In the genomic region with DNA sequence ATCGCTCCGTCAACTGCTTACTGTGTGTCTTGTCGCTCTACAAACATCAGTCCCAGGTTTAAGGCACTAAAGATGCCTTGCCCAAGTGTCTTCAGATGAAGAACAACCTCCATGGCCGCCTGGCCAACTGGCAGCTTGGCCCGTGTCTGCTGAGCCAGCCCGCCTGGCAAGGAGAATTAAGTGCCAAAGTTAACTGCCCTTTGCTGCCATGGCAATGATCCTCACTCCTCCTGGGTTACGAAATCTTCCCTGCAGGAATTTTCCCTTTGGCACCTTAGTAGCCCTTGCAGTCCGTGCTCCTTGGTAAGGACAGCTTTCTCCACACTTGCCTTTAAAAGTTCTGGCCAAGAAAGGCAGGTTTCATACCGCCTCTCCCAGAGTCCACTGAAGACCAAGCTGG, we compare ENCODE assay signal across 10 mouse cellular contexts. TPM values are rescaled to one million over a fixed set of nuclear protein-coding genes. Genes with fewer than 3 reads are reported as not detected.
DNase-seq lines count a peak whose midpoint lies in the region; ATAC-seq lines count a peak whose summit lies in the region.
"Had no signal": no experiment of that assay in that cellular context is flagged by ENCODE, and none has a peak within 500 bp of the region (broad histone marks: within the 10 kb centered on the region; RNA-seq: fewer than 3 reads in every experiment).

No protein-coding gene starts in this region.

- H3K4me3 ChIP-seq in neural tube, embryonic 15.5 days (replicated peaks), result no peak overlapping the region
- H3K4me3 ChIP-seq: embryonic facial prominence, embryonic 13.5 days; megakaryocyte, embryonic 14.5 days had no signal

- H3K9ac ChIP-seq in neural tube, embryonic 15.5 days (replicated peaks), result no peak overlapping the region
- H3K9ac ChIP-seq: embryonic facial prominence, embryonic 13.5 days had no signal

- peak; percentile 66; the same call in 1 of the 2 replicates for ATAC-seq in neural tube, embryonic 15.5 days (ENCODE audit: low FRiP score)

- H3K9me3 ChIP-seq in neural tube, embryonic 15.5 days (replicated peaks), result no peaks in the 10 kb centered on the region
- H3K9me3 ChIP-seq: embryonic facial prominence, embryonic 13.5 days; megakaryocyte, embryonic 14.5 days had no signal

- 76% methylated on average over 9 of the region's 9 CpGs for WGBS in neural tube, embryonic 15.5 days

- DNase-seq in cerebellum, adult 18-20 months, result peak; percentile 8 to 19
- no peak for DNase-seq in cerebellum, adult 11 months
- DNase-seq in right cerebral cortex, postnatal 10 days (ENCODE audit: low spot score in 2 of 2), result peak; percentile 44 to 49
- no peak for DNase-seq in right cerebral cortex, postnatal 14 days
- DNase-seq in kidney, adult 8-10 months, result peak; percentile 90 to 95
- no peak for DNase-seq in urinary bladder, adult 2 months (ENCODE audit: low spot score)
- DNase-seq in T-cell, adult 2 months (ENCODE audit: low spot score), result no peak

- H3K4me2 ChIP-seq in neural tube, embryonic 15.5 days, result no peak overlapping the region
- H3K4me2 ChIP-seq: embryonic facial prominence, embryonic 13.5 days had no signal

- no peak overlapping the region for H3K27ac ChIP-seq in neural tube, embryonic 15.5 days (replicated peaks)
- H3K27ac ChIP-seq: embryonic facial prominence, embryonic 13.5 days had no signal

- H3K27me3 ChIP-seq in neural tube, embryonic 15.5 days (replicated peaks), result no peaks in the 10 kb centered on the region
- H3K27me3 ChIP-seq: embryonic facial prominence, embryonic 13.5 days; megakaryocyte, embryonic 14.5 days had no signal

- no peaks in the 10 kb centered on the region for H3K4me1 ChIP-seq in neural tube, embryonic 15.5 days
- H3K4me1 ChIP-seq: megakaryocyte, embryonic 14.5 days had no signal

- H3K36me3 ChIP-seq in neural tube, embryonic 15.5 days, result no peaks in the 10 kb centered on the region
- H3K36me3 ChIP-seq: embryonic facial prominence, embryonic 13.5 days had no signal

RNA-seq across cellular contexts. Expression of a gene that starts 20.9 kb away (rescaled TPM):
- 2.5 and 5.7 TPM in 2 replicates for polyA plus RNA-seq in neural tube, embryonic 15.5 days (2015; fragmentation: Nextera tagmentation; extraction: Ambion mirVana)
- 19.0 and 20.9 TPM in 2 replicates for polyA plus RNA-seq in urinary bladder, adult 2 months (2012; rRNA removed)

Comparison
In these comparisons a context has a peak if more than half of its experiments do, and no peak if none do; other contexts are left out.
1. DNase-seq: peak in cerebellum, adult 18-20 months (2 of 2), right cerebral cortex, postnatal 10 days (2 of 2) and kidney, adult 8-10 months (2 of 2); none in cerebellum, adult 11 months (single experiment), right cerebral cortex, postnatal 14 days (single experiment), urinary bladder, adult 2 months (single experiment) and T-cell, adult 2 months (single experiment).